Mouse (Mus musculus) retina, adult 2 months (tissue): ENCODE data around the gene Hivep1.

ENCODE experiments used
- DNase-seq: peaks from one replicate; pipeline ENCODE4 v3.0.0-alpha.2; 2012; ENCODE audit warnings: low read depth, low spot score

Hivep1 gene

DNA sequence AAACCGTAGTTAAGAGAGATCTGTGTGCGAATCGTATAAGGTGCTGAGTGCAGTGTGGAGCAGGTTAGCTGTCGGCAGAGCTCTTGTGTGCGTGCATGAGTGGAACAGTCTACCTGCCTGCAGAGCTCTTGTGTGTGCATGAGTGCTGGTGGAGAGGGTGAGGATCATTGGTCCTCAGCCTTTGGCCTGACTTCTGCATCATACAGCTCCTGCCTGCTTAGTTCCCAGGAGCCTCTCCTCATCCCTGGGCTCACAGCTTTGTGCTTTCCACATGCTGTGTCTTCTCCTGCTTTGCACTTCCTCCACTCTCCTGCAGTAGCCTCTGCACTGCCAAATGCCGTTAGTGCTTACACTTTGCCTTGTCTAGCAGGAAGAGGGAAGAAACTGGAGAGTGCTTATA lies 60.2 kb downstream of the Hivep1 start:
- no peak for DNase-seq

GRCm38 (mm10) chr13:42112748-42113147 lies 60.9 kb downstream of the Hivep1 start:
- DNase-seq: no peak

GRCm38 (mm10) chr13:42113601-42114000 lies 61.8 kb downstream of the Hivep1 start:
- no peak for DNase-seq

GRCm38 (mm10) chr13:42116301-42116700 lies 64.5 kb downstream of the Hivep1 start:
- no peak for DNase-seq

- no peak for DNase-seq
These were observed 67.2 kb downstream of the Hivep1 start for GRCm38 (mm10) chr13:42119062-42119461.

DNA sequence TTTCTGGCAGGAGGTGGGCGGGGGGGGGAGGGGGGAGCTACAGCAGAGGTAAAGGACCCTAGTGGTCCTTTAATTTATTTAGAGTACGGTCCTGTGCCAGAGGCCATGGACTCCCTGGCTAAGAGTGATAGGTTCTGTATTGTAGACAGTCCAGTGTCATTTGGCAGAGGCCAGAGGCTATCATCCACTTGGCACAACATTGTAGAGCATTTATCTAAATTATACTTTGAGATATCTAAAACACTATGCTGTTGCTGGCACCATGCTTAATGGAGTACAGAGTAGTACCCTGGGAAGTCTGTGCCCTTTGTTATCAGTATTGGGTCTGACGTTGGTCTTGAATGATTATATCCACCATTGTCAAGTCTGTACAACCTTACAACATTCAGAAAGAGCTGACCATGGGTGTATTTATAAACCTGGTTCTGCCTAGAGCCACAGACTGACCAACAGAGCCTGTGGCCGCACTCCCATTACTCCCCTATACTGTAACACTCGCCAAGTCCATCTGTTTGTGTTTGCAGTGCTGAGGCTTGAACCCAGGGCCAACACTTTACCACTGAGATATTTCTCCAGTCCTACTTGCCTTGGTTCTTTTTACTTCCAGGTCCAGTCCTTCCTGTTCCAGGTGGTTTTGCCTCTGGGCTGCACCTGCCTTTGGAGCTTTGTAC lies 69.4 kb downstream of the Hivep1 start:
- DNase-seq: no peak

- DNase-seq: no peak
These were observed 70.2 kb downstream of the Hivep1 start for GRCm38 (mm10) chr13:42121777-42122682.

GRCm38 (mm10) chr13:42144627-42145026 lies 92.8 kb downstream of the Hivep1 start:
- no peak for DNase-seq

DNA sequence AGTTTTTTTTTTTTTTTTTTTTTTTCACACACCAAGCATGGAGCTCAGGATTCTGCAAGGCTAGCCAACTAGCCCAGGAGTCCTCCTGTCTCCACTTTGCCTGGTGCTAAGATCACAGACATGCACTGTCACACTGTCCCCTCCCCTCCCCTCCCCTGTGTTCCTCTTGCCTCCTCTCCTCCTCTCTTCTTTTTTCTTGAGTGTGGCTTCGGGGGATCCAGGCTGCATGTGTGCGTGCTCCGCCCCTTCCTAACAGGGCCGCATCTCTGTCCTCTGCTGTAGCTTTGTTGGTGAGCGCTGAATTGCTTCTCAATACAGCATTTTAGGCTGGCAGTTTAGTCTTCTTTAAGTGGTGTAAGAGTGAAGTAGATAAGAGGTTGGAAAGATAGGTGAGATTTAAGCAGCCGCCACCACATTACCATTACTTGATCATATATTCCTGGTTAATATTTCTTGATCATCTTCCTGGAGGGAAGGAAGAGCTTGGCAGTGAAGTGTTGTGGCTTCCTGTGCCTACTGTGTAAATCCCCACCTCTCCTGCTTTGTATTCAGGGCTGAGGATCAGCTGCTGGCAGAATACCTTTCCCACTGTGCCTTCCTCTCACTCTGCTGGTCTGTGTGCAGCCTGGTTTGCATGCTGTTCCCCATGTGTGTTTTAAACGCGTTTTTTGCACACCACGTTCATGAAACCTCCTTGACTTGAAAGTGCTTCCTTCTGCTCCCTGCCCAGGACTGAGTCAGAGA lies 97.7 kb downstream of the Hivep1 start:
- no peak for DNase-seq

DNA sequence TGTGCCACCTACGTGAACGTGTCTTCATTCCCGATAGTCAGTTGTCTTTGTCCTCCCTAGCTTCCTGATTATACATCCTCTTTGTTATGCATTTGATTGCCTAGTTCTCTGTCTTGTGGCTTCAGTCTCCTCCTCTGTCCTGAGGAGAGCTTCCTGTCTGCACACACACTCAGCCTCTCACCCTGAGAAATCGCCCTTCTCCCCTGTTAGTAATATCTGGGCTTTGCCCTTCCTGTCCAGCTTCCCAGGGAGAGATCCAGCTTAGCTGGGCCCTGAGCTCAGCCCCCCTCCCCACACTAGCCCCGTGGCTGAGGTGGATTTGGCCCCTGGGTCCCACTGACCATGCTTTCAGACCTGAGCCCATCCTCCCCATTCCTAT lies 98.2 kb downstream of the Hivep1 start:
- no peak for DNase-seq

- no peak for DNase-seq
These were observed 98.8 kb downstream of the Hivep1 start for GRCm38 (mm10) chr13:42150462-42151127.

DNA sequence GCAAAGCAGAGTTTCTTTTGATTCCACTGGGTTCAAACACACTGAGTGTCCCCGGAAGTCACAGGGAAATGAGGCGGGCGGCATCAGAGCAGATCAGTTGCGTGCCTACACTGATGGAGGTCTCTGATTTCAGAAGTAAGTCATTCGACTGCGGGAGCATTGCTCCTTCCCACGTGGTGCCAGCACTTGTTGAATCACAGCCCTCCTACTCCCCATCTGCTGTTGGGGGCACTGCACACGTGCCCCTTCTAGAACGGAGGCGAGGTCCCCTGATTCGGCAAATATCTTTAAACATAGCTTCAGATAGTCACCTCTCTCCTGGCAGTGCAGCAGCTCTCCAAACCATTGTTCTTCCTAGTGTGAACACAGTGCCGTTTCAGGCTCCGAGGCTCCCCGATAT lies 106.4 kb downstream of the Hivep1 start:
- no peak for DNase-seq

- DNase-seq: no peak
These were observed 107.8 kb downstream of the Hivep1 start for GRCm38 (mm10) chr13:42159416-42160185.

DNA sequence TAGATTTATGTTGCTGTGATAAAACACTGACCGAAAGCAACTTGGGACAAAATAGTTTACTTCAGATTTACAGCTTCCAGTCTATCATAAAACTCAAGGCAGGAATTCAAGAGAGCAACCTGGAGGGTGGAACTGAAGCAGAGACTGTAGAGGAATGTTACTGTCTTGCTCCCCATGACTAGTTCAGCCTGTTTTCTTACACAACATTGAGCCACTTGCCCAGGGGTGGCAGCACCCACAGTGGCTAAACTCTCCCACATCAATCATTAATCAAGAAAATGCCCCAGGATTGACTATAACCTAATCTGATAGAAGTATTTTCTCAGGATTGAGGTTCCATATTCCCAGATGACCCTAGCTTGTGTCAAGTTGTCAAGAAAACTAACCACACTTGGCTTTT lies 119.0 kb downstream of the Hivep1 start:
- DNase-seq: no peak

- DNase-seq: peak; percentile 30
These were observed 123.1 kb downstream of the Hivep1 start for GRCm38 (mm10) chr13:42174827-42175420.

- no peak for DNase-seq
These were observed 130.8 kb downstream of the Hivep1 start for GRCm38 (mm10) chr13:42182635-42183034.

DNA sequence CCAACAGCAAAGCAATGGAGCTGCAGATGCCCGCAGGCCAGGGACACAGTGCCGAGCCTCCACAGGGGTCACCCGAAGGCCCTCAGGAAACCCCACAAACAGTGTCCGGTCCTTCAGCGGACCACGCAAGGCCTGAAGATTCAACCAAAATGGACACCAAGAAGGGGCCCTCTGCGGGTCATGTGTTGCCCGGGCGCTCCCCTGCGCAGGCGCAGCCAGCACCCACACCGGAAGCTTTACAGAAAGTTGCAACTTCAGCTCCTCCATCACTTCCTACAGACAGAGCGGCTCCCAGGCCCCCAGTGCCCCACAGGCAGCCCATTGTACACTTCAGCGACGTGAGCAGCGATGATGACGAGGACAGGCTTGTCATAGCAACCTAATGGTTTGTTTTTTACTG lies 132.3 kb downstream of the Hivep1 start:
- DNase-seq: no peak

GRCm38 (mm10) chr13:42193016-42193415 lies 141.2 kb downstream of the Hivep1 start:
- DNase-seq: no peak

DNA sequence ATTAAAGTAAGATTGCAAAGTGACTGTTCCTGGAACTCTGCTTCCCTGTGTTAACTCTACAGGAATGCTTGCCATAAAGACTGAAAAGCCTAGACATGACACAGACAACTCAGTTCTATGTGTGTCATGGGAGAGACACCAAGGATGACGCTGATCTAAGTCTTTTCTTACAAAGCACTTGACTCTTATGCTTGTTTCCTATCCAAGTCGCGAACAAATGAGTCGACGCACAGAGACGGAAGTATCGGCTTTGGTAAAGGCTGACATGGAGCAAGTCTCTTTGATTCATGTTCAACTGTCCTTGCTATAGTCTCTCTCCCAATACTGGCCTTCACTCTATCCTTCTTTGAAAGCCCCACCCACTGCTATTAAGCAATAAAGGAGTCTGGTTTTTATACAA lies 143.8 kb downstream of the Hivep1 start:
- DNase-seq: no peak

- no peak for DNase-seq
These were observed 145.8 kb downstream of the Hivep1 start for GRCm38 (mm10) chr13:42197656-42198055.

DNA sequence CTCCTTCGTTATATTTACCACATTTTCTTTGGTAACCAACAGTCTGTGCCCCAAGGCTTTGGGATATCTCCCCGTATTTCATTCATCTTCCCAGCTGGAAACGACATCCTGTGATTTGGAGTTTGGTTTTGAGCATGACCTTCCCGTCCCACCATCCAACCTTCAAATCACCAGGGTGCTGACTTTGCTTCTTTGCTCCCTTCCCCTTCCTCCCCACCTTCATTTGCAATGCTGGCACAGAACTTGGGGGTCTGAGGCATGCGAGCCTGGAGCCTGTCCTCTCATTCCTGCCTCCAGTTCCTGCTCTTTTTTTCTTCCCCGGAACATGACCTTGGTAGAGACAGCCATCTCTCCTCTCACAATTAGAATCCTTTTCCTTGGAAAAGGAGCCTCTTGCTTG lies 161.7 kb downstream of the Hivep1 start:
- DNase-seq: no peak
